Mouse (Mus musculus) spleen, postnatal 4 days (tissue): ENCODE measurements around the gene Rpl7l1.
"Not testable (repeated sequence)": the region's sequence is repeated elsewhere in the genome, so short reads cannot be mapped to it uniquely, and the experiment has no call there.

Experiments
- DNase-seq, 2 experiments: peaks; one replicate each; pipeline ENCODE4 v3.0.0; 2022; ENCODE audit warnings: low spot score in 2 of 2

Rpl7l1 gene

GRCm38 (mm10) chr17:46782341-46783221 is at the start of gene Rpl7l1:
Gene Rpl7l1, minus strand, starts transcription at chr17:46782672.
- peak; percentile 93 to 97 for DNase-seq

- no peak for DNase-seq
Measured at GRCm38 (mm10) chr17:46829856-46830535, 47.5 kb upstream of the Rpl7l1 start.

- DNase-seq: no peak
Measured at GRCm38 (mm10) chr17:46828935-46829334, 46.5 kb upstream of the Rpl7l1 start.

GRCm38 (mm10) chr17:46823091-46823490 is 40.6 kb upstream of the Rpl7l1 start:
- no peak for DNase-seq

GRCm38 (mm10) chr17:46820628-46821027 is 38.2 kb upstream of the Rpl7l1 start:
- DNase-seq: no peak

- no peak for DNase-seq
Measured at GRCm38 (mm10) chr17:46817734-46818158, 35.3 kb upstream of the Rpl7l1 start.

GRCm38 (mm10) chr17:46816306-46816705 is 33.8 kb upstream of the Rpl7l1 start:
- DNase-seq: no peak

- DNase-seq: no peak
Measured at GRCm38 (mm10) chr17:46814497-46814896, 32.0 kb upstream of the Rpl7l1 start.

- DNase-seq: no peak
Measured at GRCm38 (mm10) chr17:46813637-46814036, 31.2 kb upstream of the Rpl7l1 start.

- no peak for DNase-seq
Measured at GRCm38 (mm10) chr17:46812442-46812841, 30.0 kb upstream of the Rpl7l1 start.

- DNase-seq: no peak
Measured at GRCm38 (mm10) chr17:46810672-46811071, 28.2 kb upstream of the Rpl7l1 start.

GRCm38 (mm10) chr17:46809131-46809830 is 26.8 kb upstream of the Rpl7l1 start:
- DNase-seq: no peak

- no peak for DNase-seq
Measured at GRCm38 (mm10) chr17:46808376-46808775, 25.9 kb upstream of the Rpl7l1 start.

- DNase-seq: no peak
Measured at GRCm38 (mm10) chr17:46801761-46802160, 19.3 kb upstream of the Rpl7l1 start.

GRCm38 (mm10) chr17:46799680-46800079 is 17.2 kb upstream of the Rpl7l1 start:
- DNase-seq: no peak

GRCm38 (mm10) chr17:46797386-46797785 is 14.9 kb upstream of the Rpl7l1 start:
- DNase-seq: no peak

- no peak for DNase-seq
Measured at GRCm38 (mm10) chr17:46796743-46797142, 14.3 kb upstream of the Rpl7l1 start.

- no peak for DNase-seq
Measured at GRCm38 (mm10) chr17:46792963-46793362, 10.5 kb upstream of the Rpl7l1 start.

- DNase-seq: not testable (repeated sequence)
Measured at GRCm38 (mm10) chr17:46787974-46788373, 5.5 kb upstream of the Rpl7l1 start.

GRCm38 (mm10) chr17:46786952-46787351 is 4.5 kb upstream of the Rpl7l1 start:
- no peak for DNase-seq

- no peak for DNase-seq
Measured at GRCm38 (mm10) chr17:46783222-46783565, 722 bp upstream of the Rpl7l1 start.

GRCm38 (mm10) chr17:46781876-46782275 is 596 bp downstream of the Rpl7l1 start:
- DNase-seq: no peak
